Mouse (Mus musculus): Measurements from ENCODE around the gene Tmem229b.

DNA sequence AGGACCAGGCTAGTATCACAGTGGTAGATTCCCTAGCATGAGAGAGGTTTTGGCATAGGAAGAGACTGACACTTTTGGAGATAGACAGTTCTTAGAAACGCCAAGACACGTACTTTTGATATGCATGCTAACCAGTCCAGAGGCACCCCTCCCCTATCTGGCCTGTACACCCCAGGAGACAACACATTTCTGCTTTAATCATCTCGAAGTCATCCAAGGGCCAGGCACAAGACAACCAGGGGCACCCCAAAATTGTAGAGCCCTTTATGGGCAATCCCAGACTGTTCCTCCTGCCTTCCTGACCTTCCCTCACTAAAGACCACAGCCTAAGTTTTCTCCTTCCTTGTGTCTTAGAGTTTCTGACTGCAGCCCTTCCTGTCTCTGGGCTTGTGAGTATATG is 91.9 kb downstream of the Tmem229b start:
- TF ChIP-seq CTCF (IDR thresholded peaks at IDR 0.05; ENCODE audit: control insufficient read depth, insufficient read depth, insufficient read length): no peak
- no peak for TF ChIP-seq CEBPB (IDR thresholded peaks at IDR 0.05; ENCODE audit: low read depth)
- no peak for TF ChIP-seq MAX (IDR thresholded peaks at IDR 0.05)
